In the genomic region with DNA sequence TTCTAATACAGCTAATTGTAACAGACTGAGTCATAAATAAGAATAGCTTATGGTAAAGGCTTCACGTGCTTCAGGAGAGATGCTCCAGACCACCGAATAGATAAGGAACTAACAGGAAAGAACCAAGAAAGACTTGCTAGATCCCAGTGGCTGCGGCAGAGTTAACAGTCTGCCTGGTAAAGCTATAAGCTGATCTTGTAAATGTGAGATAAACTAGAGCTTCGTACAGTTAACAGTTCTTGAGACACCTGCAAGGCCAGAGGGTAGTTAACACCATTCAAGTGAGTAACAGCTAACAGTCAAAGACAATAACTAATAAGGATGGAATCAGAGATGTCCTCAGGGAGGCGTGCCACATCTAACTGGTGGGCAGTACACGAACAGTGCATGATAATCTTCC, we compare ENCODE assay signal across 22 mouse cellular contexts. TPM values are rescaled to one million over a fixed set of nuclear protein-coding genes. Genes with fewer than 3 reads are reported as not detected.
"Had no signal": no experiment of that assay in that cellular context is flagged by ENCODE, and none has a peak within 500 bp of the region (broad histone marks: within the 10 kb centered on the region; RNA-seq: fewer than 3 reads in every experiment).

No protein-coding gene starts in this region.

- H3K9me3 ChIP-seq: limb, embryonic 12.5 days; limb, embryonic 15.5 days; megakaryocyte, embryonic 14.5 days; midbrain, embryonic 12.5 days; midbrain, embryonic 15.5 days; neural tube, embryonic 13.5 days; stomach, embryonic 15.5 days had no signal

- DNase-seq: kidney, adult 18-20 months; kidney, adult 9 months; kidney, postnatal 14 days; kidney, postnatal 4 days; left cerebral cortex, postnatal 4 days; lung, adult 2 months; lung, postnatal 14 days; retina, postnatal 1 day; right cerebral cortex, postnatal 25 days; spleen, adult 18-20 months; thymus, postnatal 25 days had no signal

- H3K36me3 ChIP-seq: limb, embryonic 12.5 days; limb, embryonic 15.5 days; midbrain, embryonic 15.5 days had no signal

- H3K4me2 ChIP-seq: limb, embryonic 12.5 days; limb, embryonic 15.5 days; midbrain, embryonic 12.5 days; midbrain, embryonic 15.5 days; neural tube, embryonic 13.5 days; stomach, embryonic 15.5 days had no signal

- H3K4me1 ChIP-seq: limb, embryonic 12.5 days; limb, embryonic 15.5 days; megakaryocyte, embryonic 14.5 days; midbrain, embryonic 15.5 days; neural tube, embryonic 13.5 days; stomach, embryonic 15.5 days had no signal

- H3K4me3 ChIP-seq: limb, embryonic 12.5 days; limb, embryonic 15.5 days; megakaryocyte, embryonic 14.5 days; midbrain, embryonic 12.5 days; midbrain, embryonic 15.5 days; myocyte; neural tube, embryonic 13.5 days; stomach, embryonic 15.5 days had no signal

- H3K27me3 ChIP-seq: limb, embryonic 12.5 days; limb, embryonic 15.5 days; megakaryocyte, embryonic 14.5 days; stomach, embryonic 15.5 days had no signal

- ATAC-seq: intestine, embryonic 16.5 days; midbrain, embryonic 15.5 days had no signal

- H3K27ac ChIP-seq: limb, embryonic 12.5 days; limb, embryonic 15.5 days; macrophage; midbrain, embryonic 15.5 days; neural tube, embryonic 13.5 days; stomach, embryonic 15.5 days had no signal

- H3K9ac ChIP-seq: limb, embryonic 12.5 days; limb, embryonic 15.5 days; midbrain, embryonic 12.5 days; midbrain, embryonic 15.5 days; neural tube, embryonic 13.5 days; stomach, embryonic 15.5 days had no signal

RNA-seq across cellular contexts. Expression of a gene that starts 31.2 kb away (rescaled TPM):
- total RNA-seq: neutrophil, adult 5-6 weeks had no signal
